Mouse (Mus musculus): ENCODE results near the gene Asxl1. TPM values are rescaled to one million over a fixed set of nuclear protein-coding genes. Genes with fewer than 3 reads are reported as not detected.

The Asxl1 gene
- polyA plus RNA-seq, 1 experiment from 2014 or later = 15.1 TPM

- ATAC-seq (replicated peaks; ENCODE audit: low FRiP score) (peak; percentile 32), DNase-seq (ENCODE audit: low spot score) (peak; percentile 62)
- Histone ChIP-seq H3K4me3 (ENCODE audit: low read depth, low read length) (peak overlapping the region; percentile 79), H3K9me3 (ENCODE audit: control insufficient read depth, low read length) (no peaks in the 10 kb centered on the region), H3K4me1 (replicated peaks; ENCODE audit: control insufficient read depth, insufficient read depth, low read length) (peaks cover 52% of the 10 kb centered on the region), H3K27me3 (replicated peaks; ENCODE audit: control insufficient read depth, insufficient read depth, low read length) (no peaks in the 10 kb centered on the region), H3K27ac (ENCODE audit: low read depth, low read length) (peak overlapping the region; percentile 88), H3K9ac (ENCODE audit: low read depth, low read length) (peak overlapping the region; percentile 63), H3K36me3 (ENCODE audit: control insufficient read depth, insufficient read depth, low read length) (no peaks in the 10 kb centered on the region; the same call in 1 of the 2 replicates), H3K4me2 (peak overlapping the region; percentile 98)
- under 1% methylated on average over 58 of the region's 59 CpGs for WGBS
Measured at GRCm38 (mm10) chr2:153445137-153446016, 99.7 kb downstream of the Asxl1 start.

DNA sequence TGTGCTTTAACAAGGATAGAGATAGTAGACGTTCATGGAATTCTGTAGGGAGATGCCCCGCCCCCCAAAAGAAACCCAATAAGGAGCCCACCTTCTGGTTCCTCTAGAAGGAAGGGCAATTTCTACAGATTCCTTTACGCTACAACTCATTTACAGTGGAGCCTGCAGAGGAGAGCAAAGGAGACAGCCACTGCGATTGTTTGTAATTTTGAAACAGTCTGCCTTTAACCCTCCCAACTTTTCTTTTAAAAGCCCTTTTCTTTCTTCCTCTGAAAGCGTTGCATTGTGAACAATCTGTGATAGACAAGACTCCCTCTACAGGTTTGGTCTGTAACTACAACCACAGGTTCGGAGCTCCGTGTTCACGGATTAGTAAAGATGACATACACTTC, 100.4 kb downstream of the Asxl1 start:
- Histone ChIP-seq H3K27me3 (replicated peaks; ENCODE audit: control insufficient read depth, insufficient read depth, low read length) (no peaks in the 10 kb centered on the region), H3K9ac (ENCODE audit: low read depth, low read length) (peak overlapping the region; percentile 63), H3K4me2 (peak overlapping the region; percentile 98), H3K36me3 (ENCODE audit: control insufficient read depth, insufficient read depth, low read length) (no peaks in the 10 kb centered on the region; the same call in 1 of the 2 replicates), H3K9me3 (ENCODE audit: control insufficient read depth, low read length) (no peaks in the 10 kb centered on the region), H3K27ac (ENCODE audit: low read depth, low read length) (peak overlapping the region; percentile 88; the same call in 1 of the 2 replicates), H3K4me1 (replicated peaks; ENCODE audit: control insufficient read depth, insufficient read depth, low read length) (peaks cover 46% of the 10 kb centered on the region), H3K4me3 (ENCODE audit: low read depth, low read length) (peak overlapping the region; percentile 79)
- ATAC-seq (replicated peaks; ENCODE audit: low FRiP score) = no peak
- 0% methylated on average over 8 of the region's 8 CpGs for WGBS
- DNase-seq (ENCODE audit: low spot score) = no peak

DNA sequence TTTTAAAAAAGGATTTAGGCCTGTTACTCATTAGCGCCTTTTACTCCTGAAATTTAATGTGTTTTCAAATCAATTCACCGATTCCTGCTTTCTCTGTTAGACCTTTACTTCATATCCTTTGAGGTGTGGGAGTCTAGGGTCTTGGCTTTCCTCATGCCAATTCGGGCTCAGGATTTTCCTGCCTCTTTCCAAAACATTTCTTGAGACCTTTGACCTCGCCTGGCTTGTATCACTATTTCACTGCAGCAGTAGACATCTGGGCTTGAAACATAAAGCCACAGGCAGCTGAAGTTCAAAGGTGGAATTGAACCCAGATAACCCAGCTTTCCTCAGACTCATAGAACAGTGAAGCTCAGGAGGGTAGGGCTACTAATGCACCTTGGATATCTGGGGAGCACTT, 100.8 kb downstream of the Asxl1 start:
- Histone ChIP-seq H3K4me3 (ENCODE audit: low read depth, low read length) (no peak overlapping the region), H3K4me2 (peak overlapping the region; percentile 98), H3K27ac (ENCODE audit: low read depth, low read length) (no peak overlapping the region), H3K4me1 (replicated peaks; ENCODE audit: control insufficient read depth, insufficient read depth, low read length) (peaks cover 41% of the 10 kb centered on the region), H3K9ac (ENCODE audit: low read depth, low read length) (no peak overlapping the region), H3K36me3 (ENCODE audit: control insufficient read depth, insufficient read depth, low read length) (no peaks in the 10 kb centered on the region; the same call in 1 of the 2 replicates), H3K9me3 (ENCODE audit: control insufficient read depth, low read length) (no peaks in the 10 kb centered on the region), H3K27me3 (replicated peaks; ENCODE audit: control insufficient read depth, insufficient read depth, low read length) (no peaks in the 10 kb centered on the region)
- 24% methylated on average over 4 of the region's 4 CpGs for WGBS
- ATAC-seq (replicated peaks; ENCODE audit: low FRiP score) = no peak
- no peak for DNase-seq (ENCODE audit: low spot score)

DNA sequence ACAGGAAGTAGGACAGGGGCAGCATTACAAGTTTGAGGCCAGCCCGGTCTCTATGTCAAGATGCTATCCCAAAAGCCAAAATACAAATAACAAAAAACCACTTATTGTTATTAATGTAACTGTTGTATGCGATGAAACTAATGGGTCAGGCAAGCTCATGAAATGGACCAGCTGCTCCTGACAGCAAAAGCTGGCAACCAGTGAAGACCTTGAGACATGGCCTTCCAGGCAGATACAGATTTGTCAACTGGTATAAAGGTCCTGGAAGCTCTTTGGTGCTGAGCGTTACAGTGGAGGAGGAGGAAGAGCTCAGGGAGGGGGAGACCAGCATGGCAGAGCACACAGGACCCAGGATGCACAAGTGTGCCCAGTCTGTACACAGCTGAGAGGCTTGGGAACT, 102.1 kb downstream of the Asxl1 start:
- Histone ChIP-seq H3K9ac (ENCODE audit: low read depth, low read length) (no peak overlapping the region), H3K4me1 (replicated peaks; ENCODE audit: control insufficient read depth, insufficient read depth, low read length) (peaks cover 29% of the 10 kb centered on the region), H3K36me3 (ENCODE audit: control insufficient read depth, insufficient read depth, low read length) (no peaks in the 10 kb centered on the region), H3K4me3 (ENCODE audit: low read depth, low read length) (no peak overlapping the region), H3K27ac (ENCODE audit: low read depth, low read length) (no peak overlapping the region), H3K27me3 (replicated peaks; ENCODE audit: control insufficient read depth, insufficient read depth, low read length) (no peaks in the 10 kb centered on the region), H3K9me3 (ENCODE audit: control insufficient read depth, low read length) (no peaks in the 10 kb centered on the region), H3K4me2 (no peak overlapping the region)
- no peak for DNase-seq (ENCODE audit: low spot score)
- no peak for ATAC-seq (replicated peaks; ENCODE audit: low FRiP score)
- 89% methylated on average over 3 of the region's 3 CpGs for WGBS

- Histone ChIP-seq H3K27me3 (replicated peaks; ENCODE audit: control insufficient read depth, insufficient read depth, low read length) (no peaks in the 10 kb centered on the region), H3K27ac (ENCODE audit: low read depth, low read length) (no peak overlapping the region), H3K4me1 (replicated peaks; ENCODE audit: control insufficient read depth, insufficient read depth, low read length) (peaks cover 26% of the 10 kb centered on the region), H3K9ac (ENCODE audit: low read depth, low read length) (no peak overlapping the region), H3K36me3 (ENCODE audit: control insufficient read depth, insufficient read depth, low read length) (no peaks in the 10 kb centered on the region), H3K4me3 (ENCODE audit: low read depth, low read length) (no peak overlapping the region), H3K4me2 (no peak overlapping the region), H3K9me3 (ENCODE audit: control insufficient read depth, low read length) (no peaks in the 10 kb centered on the region)
- no peak for DNase-seq (ENCODE audit: low spot score)
- WGBS = 78% methylated on average over 6 of the region's 6 CpGs
- ATAC-seq (replicated peaks; ENCODE audit: low FRiP score) = no peak
Measured at GRCm38 (mm10) chr2:153448519-153448918, 102.9 kb downstream of the Asxl1 start.

Other genes with a start within 250 kb of the Asxl1 start
- gene Hck, start 237.4 kb upstream of the Asxl1 start, polyA plus RNA-seq (2014; fragmentation: Nextera tagmentation; extraction: Ambion mirVana) = 5.1 and 5.2 TPM in 2 replicates
- 65.4 and 71.4 TPM in 2 replicates for gene Tm9sf4, start 184.5 kb upstream of the Asxl1 start, polyA plus RNA-seq (2014; fragmentation: Nextera tagmentation; extraction: Ambion mirVana)
- gene Tspyl3, start 120.4 kb upstream of the Asxl1 start, polyA plus RNA-seq (2014; fragmentation: Nextera tagmentation; extraction: Ambion mirVana) = 6.5 and 6.8 TPM in 2 replicates
- 45.2 and 45.9 TPM in 2 replicates for gene Plagl2, start 104.4 kb upstream of the Asxl1 start, polyA plus RNA-seq (2014; fragmentation: Nextera tagmentation; extraction: Ambion mirVana)
- 6.3 and 8.0 TPM in 2 replicates for gene Pofut1, start 104.3 kb upstream of the Asxl1 start, polyA plus RNA-seq (2014; fragmentation: Nextera tagmentation; extraction: Ambion mirVana)
- gene Kif3b, start 54.4 kb upstream of the Asxl1 start, polyA plus RNA-seq (2014; fragmentation: Nextera tagmentation; extraction: Ambion mirVana) = 3.2 and 3.5 TPM in 2 replicates
- not detected in 2 replicates for gene 4930404H24Rik, start 147.0 kb downstream of the Asxl1 start, polyA plus RNA-seq (2014; fragmentation: Nextera tagmentation; extraction: Ambion mirVana)
- 14.1 and 15.8 TPM in 2 replicates for gene Nol4l, start 184.1 kb downstream of the Asxl1 start, polyA plus RNA-seq (2014; fragmentation: Nextera tagmentation; extraction: Ambion mirVana)